Comparison of ENCODE assay signal across 18 mouse cellular contexts in the genomic region with DNA sequence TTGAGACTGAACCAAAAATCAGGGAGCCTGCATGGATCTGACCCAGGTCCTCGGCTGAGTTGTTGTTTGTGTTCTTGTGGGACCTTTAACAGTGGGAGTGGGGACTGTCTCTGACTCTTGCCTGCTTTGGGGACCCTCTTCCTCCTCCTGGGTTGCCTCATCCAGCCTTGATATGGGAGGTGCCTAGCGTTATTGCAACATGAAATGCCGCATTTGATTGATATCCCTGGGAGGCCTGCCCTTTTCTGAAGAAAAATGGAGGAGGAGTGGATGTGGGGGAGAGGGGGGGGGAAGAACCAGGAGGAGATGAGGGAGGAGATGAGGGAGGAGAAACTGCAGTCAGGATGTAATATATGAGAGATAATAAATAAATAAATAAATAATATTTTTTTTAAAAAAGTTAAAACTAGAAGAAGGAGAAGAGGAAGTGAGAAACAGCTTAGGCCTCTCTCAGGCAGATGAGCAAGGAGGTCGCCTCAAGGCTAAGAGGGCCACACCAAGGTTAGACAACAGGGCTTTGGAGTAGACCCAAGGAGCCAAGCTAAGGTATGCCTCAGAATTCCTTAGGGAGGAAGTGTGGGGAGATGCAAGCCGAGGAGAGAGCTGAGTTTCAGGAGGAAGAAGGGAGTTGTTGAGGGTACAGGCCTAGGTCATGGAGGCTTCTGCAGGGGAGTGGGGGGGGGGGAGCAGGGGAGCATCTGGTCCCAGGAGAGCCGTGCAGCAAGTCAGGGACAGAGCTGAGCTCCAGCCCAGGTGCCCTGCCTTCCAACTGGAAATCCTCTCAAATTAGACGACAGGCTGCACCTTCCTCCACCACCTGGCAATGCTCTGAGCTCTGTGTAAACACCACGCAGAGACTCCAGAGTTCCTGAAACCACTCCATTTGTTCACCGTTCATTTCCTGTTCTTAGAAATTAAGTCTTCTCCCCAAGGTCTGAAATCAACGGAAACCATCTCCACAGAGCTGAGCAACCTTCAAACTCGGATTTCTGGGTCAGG. TPM values are rescaled to one million over a fixed set of nuclear protein-coding genes. Genes with fewer than 3 reads are reported as not detected.
DNase-seq lines count a peak whose midpoint lies in the region; ATAC-seq and TF ChIP-seq lines count a peak whose summit lies in the region.
"Had no signal": no experiment of that assay in that cellular context is flagged by ENCODE, and none has a peak within 500 bp of the region (broad histone marks: within the 10 kb centered on the region; RNA-seq: fewer than 3 reads in every experiment).

No protein-coding gene starts in this region.

- no peaks in the 10 kb centered on the region for H3K79me2 ChIP-seq in MEL (ENCODE audit: control insufficient read depth, insufficient read depth, low read length, poor library complexity)

- H3K9ac ChIP-seq in lung, embryonic 15.5 days = no peak overlapping the region
- H3K9ac ChIP-seq in MEL (ENCODE audit: control insufficient read depth, low read depth, low read length, poor library complexity, severe bottlenecking) = peak overlapping the region; percentile 53
- no peak overlapping the region for H3K9ac ChIP-seq in intestine, embryonic 15.5 days
- H3K9ac ChIP-seq: embryonic facial prominence, embryonic 15.5 days; forebrain, embryonic 12.5 days; hindbrain, embryonic 12.5 days; limb, embryonic 12.5 days; liver, embryonic 15.5 days had no signal

- H3K4me3 ChIP-seq in cerebellum, adult 2 months (replicated peaks; ENCODE audit: insufficient read depth, low read depth, low read length) = no peak overlapping the region
- no peak overlapping the region for H3K4me3 ChIP-seq in lung, embryonic 15.5 days
- no peak overlapping the region for H3K4me3 ChIP-seq in lung, adult 2 months (replicated peaks; ENCODE audit: extremely low read depth, low read depth, low read length)
- no peak overlapping the region for H3K4me3 ChIP-seq in MEL (ENCODE audit: control insufficient read depth in 1 of 2, insufficient read depth in 1 of 2, low read depth in 2 of 2, low read length in 2 of 2)
- H3K4me3 ChIP-seq in intestine, embryonic 15.5 days (replicated peaks) = no peak overlapping the region
- H3K4me3 ChIP-seq: embryonic facial prominence, embryonic 15.5 days; forebrain, embryonic 12.5 days; hindbrain, embryonic 12.5 days; limb, embryonic 12.5 days; liver, embryonic 15.5 days had no signal

- no peaks in the 10 kb centered on the region for H3K36me3 ChIP-seq in lung, embryonic 15.5 days
- peaks cover 0 to 9% of the 10 kb centered on the region in 2 experiments; a peak in 2 of 4 replicates for H3K36me3 ChIP-seq in MEL (ENCODE audit: control insufficient read depth in 1 of 2, insufficient read depth in 2 of 2, low read length in 2 of 2)
- H3K36me3 ChIP-seq in intestine, embryonic 15.5 days = no peaks in the 10 kb centered on the region
- H3K36me3 ChIP-seq: limb, embryonic 12.5 days; liver, embryonic 15.5 days had no signal

- no peak for TF ChIP-seq CTCF in cerebellum, adult 2 months (IDR thresholded peaks at IDR 0.05; ENCODE audit: borderline replicate concordance, insufficient read depth, low read depth, low read length)
- TF ChIP-seq CTCF in lung, adult 2 months (IDR thresholded peaks at IDR 0.05; ENCODE audit: insufficient read depth, low read length) = no peak
- no peak for TF ChIP-seq CTCF in MEL (IDR thresholded peaks at IDR 0.05 in 2 of 3, conservative IDR thresholded peaks at IDR 0.05 in 1 of 3; ENCODE audit: control insufficient read depth in 1 of 3, insufficient read depth in 1 of 3, low read depth in 2 of 3, low read length in 3 of 3, poor library complexity in 1 of 3, severe bottlenecking in 1 of 3)

- no peak overlapping the region for H3K4me2 ChIP-seq in lung, embryonic 15.5 days
- no peak overlapping the region for H3K4me2 ChIP-seq in intestine, embryonic 15.5 days (replicated peaks)
- H3K4me2 ChIP-seq: embryonic facial prominence, embryonic 15.5 days; forebrain, embryonic 12.5 days; hindbrain, embryonic 12.5 days; limb, embryonic 12.5 days; liver, embryonic 15.5 days had no signal

- 29% methylated on average over 11 of the region's 11 CpGs for WGBS in cerebellum, adult 2 months
- WGBS in lung, embryonic 15.5 days = 48% methylated on average over 10 of the region's 11 CpGs
- 38% methylated on average over 11 of the region's 11 CpGs for WGBS in lung, adult 2 months
- WGBS in intestine, embryonic 15.5 days = 37% methylated on average over 11 of the region's 11 CpGs

- H3K9me3 ChIP-seq in lung, embryonic 15.5 days = no peaks in the 10 kb centered on the region
- no peaks in the 10 kb centered on the region for H3K9me3 ChIP-seq in MEL (replicated peaks; ENCODE audit: insufficient read depth, low read length)
- no peaks in the 10 kb centered on the region for H3K9me3 ChIP-seq in intestine, embryonic 15.5 days
- H3K9me3 ChIP-seq: embryonic facial prominence, embryonic 15.5 days; forebrain, embryonic 12.5 days; hindbrain, embryonic 12.5 days; limb, embryonic 12.5 days; liver, embryonic 15.5 days had no signal

- H3K27ac ChIP-seq in cerebellum, adult 2 months (ENCODE audit: insufficient read depth, low read length) = peak overlapping the region; percentile 45
- peak overlapping the region; percentile 29; the same call in 1 of the 2 replicates for H3K27ac ChIP-seq in lung, embryonic 15.5 days
- H3K27ac ChIP-seq in MEL (ENCODE audit: control insufficient read depth, low read depth, low read length) = peak overlapping the region; percentile 64
- no peak overlapping the region for H3K27ac ChIP-seq in intestine, embryonic 15.5 days
- H3K27ac ChIP-seq: embryonic facial prominence, embryonic 15.5 days; forebrain, embryonic 12.5 days; hindbrain, embryonic 12.5 days; limb, embryonic 12.5 days; liver, embryonic 15.5 days had no signal

- peak in 1 of 2 experiments; percentile 68 for DNase-seq in cerebellum, adult 2 months
- DNase-seq in cerebellum, adult 11 months = no peak
- DNase-seq in lung, adult 2 months = no peak
- DNase-seq in MEL (ENCODE audit: low read depth, low spot score) = peak; percentile 41
- DNase-seq in frontal cortex, postnatal 14 days (ENCODE audit: low spot score in 2 of 2) = no peak
- DNase-seq in thymus, postnatal 10 days (ENCODE audit: low spot score in 2 of 2) = no peak
- DNase-seq: adrenal gland, adult 8-10 months; heart, adult 18-20 months; kidney, adult 2 months; right cerebral cortex, postnatal 14 days; thymus, postnatal 14 days had no signal

- no peak for TF ChIP-seq POLR2A in cerebellum, adult 2 months (IDR thresholded peaks at IDR 0.05; ENCODE audit: borderline replicate concordance, insufficient read depth, low read length)
- no peak for TF ChIP-seq POLR2A in lung, adult 2 months (IDR thresholded peaks at IDR 0.05; ENCODE audit: borderline replicate concordance, extremely low read depth, low read depth, low read length)
- TF ChIP-seq POLR2A in MEL (IDR thresholded peaks at IDR 0.05; ENCODE audit: control insufficient read depth in 1 of 2, insufficient read depth in 1 of 2, low read depth in 1 of 2, low read length in 2 of 2, poor library complexity in 1 of 2) = no peak

- peaks cover 19% of the 10 kb centered on the region; the same call in 1 of the 2 replicates for H3K4me1 ChIP-seq in cerebellum, adult 2 months (ENCODE audit: control insufficient read depth, insufficient read depth, low read length)
- H3K4me1 ChIP-seq in lung, embryonic 15.5 days = peaks cover 34% of the 10 kb centered on the region
- no peaks in the 10 kb centered on the region for H3K4me1 ChIP-seq in lung, adult 2 months (ENCODE audit: control insufficient read depth, insufficient read depth, low read length)
- peaks cover 0 to 4% of the 10 kb centered on the region in 2 experiments; a peak in 1 of 4 replicates for H3K4me1 ChIP-seq in MEL (ENCODE audit: control insufficient read depth in 1 of 2, insufficient read depth in 2 of 2, low read length in 2 of 2)
- peaks cover 21% of the 10 kb centered on the region for H3K4me1 ChIP-seq in intestine, embryonic 15.5 days (replicated peaks)

- no peak for TF ChIP-seq EP300 in MEL (IDR thresholded peaks at IDR 0.05; ENCODE audit: low read depth in 1 of 2, low read length in 2 of 2)

- TF ChIP-seq RAD21 in MEL (IDR thresholded peaks at IDR 0.05; ENCODE audit: low read depth, low read length) = no peak

- ATAC-seq in lung, embryonic 15.5 days (ENCODE audit: borderline replicate concordance, extremely low read depth, low FRiP score, low TSS enrichment) = no peak
- peak; percentile 30 for ATAC-seq in intestine, embryonic 15.5 days

- H3K27me3 ChIP-seq in cerebellum, adult 2 months (ENCODE audit: control insufficient read depth, insufficient read depth, low read length) = no peaks in the 10 kb centered on the region
- peaks cover 18% of the 10 kb centered on the region for H3K27me3 ChIP-seq in lung, embryonic 15.5 days
- H3K27me3 ChIP-seq in MEL (ENCODE audit: control insufficient read depth in 1 of 2, insufficient read depth in 2 of 2, low read length in 2 of 2) = no peaks in the 10 kb centered on the region
- H3K27me3 ChIP-seq in intestine, embryonic 15.5 days (replicated peaks) = peaks cover 5% of the 10 kb centered on the region; the same call in 1 of the 2 replicates

TF ChIP-seq in MEL, 35 proteins besides CTCF, POLR2A, EP300 and RAD21 (continues in another document):
- TF ChIP-seq POLR2AphosphoS5 (IDR thresholded peaks at IDR 0.05; ENCODE audit: borderline replicate concordance, low read depth, low read length) = no peak
- TF ChIP-seq ZMIZ1 (IDR thresholded peaks at IDR 0.05; ENCODE audit: low read depth, low read length) = no peak
- TF ChIP-seq BHLHE40 (IDR thresholded peaks at IDR 0.05; ENCODE audit: borderline replicate concordance, low read depth, low read length) = no peak
- TF ChIP-seq SMC3 (IDR thresholded peaks at IDR 0.05; ENCODE audit: low read depth, low read length) = no peak
- TF ChIP-seq ZNF384 (IDR thresholded peaks at IDR 0.05; ENCODE audit: low read depth, low read length) = no peak; the same call in 1 of the 2 replicates
- TF ChIP-seq KAT2A (conservative IDR thresholded peaks at IDR 0.05; ENCODE audit: low read depth, low read length) = no peak
- TF ChIP-seq MEF2A (IDR thresholded peaks at IDR 0.05; ENCODE audit: extremely low read depth, insufficient replicate concordance, low read depth, low read length, poor library complexity, severe bottlenecking) = no peak
- no peak for TF ChIP-seq JUND (IDR thresholded peaks at IDR 0.05; ENCODE audit: low read depth, low read length)
- TF ChIP-seq TCF12 (IDR thresholded peaks at IDR 0.05; ENCODE audit: low read depth, low read length) = no peak
- TF ChIP-seq GATA1 (IDR thresholded peaks at IDR 0.05; ENCODE audit: low read depth, low read length) = no peak
- no peak for TF ChIP-seq HCFC1 (IDR thresholded peaks at IDR 0.05; ENCODE audit: low read depth, low read length)

RNA-seq across cellular contexts. Expression of a gene that starts 4.6 kb away (rescaled TPM):
- polyA plus RNA-seq in cerebellum, adult 2 months (2012; rRNA removed) = 361 and 392 TPM in 2 replicates
- 5.4 and 5.6 TPM in 2 replicates for polyA plus RNA-seq in lung, embryonic 15.5 days (2015; fragmentation: Nextera tagmentation; extraction: Ambion mirVana)
- 6.1 and 7.0 TPM in 2 replicates for polyA plus RNA-seq in lung, adult 2 months (2012; rRNA removed)
- total RNA-seq in MEL (2012; rRNA removed) = 1.8 and 2.1 TPM in 2 replicates
- polyA plus RNA-seq in MEL (2012; ENCODE audit: insufficient read depth in 1 of 2, insufficient read length in 2 of 2, low read depth in 1 of 2, low replicate concordance in 2 of 2, missing spikeins in 1 of 2) = 1 to 10 TPM in 1 of 2 experiments, not detected in 1; 4.7 TPM
- polyA plus RNA-seq in intestine, embryonic 15.5 days (2015; fragmentation: Nextera tagmentation; extraction: Ambion mirVana) = 3.2 and 3.4 TPM in 2 replicates

Comparison
In these comparisons a context has a peak if more than half of its experiments do, and no peak if none do; other contexts are left out.
1. RNA of a gene that starts 4.6 kb away (polyA plus RNA-seq): 361 to 392 TPM in cerebellum, adult 2 months; 4.7 TPM in MEL, 6.1 to 7.0 TPM in lung, adult 2 months, 5.4 to 5.6 TPM in lung, embryonic 15.5 days and 3.2 to 3.4 TPM in intestine, embryonic 15.5 days; every median in the first group is over 10 times any median in the second.